Mouse (Mus musculus): ENCODE measurements at regions not wholly inside any gene's neighbourhood (a gene's known extent, or its start where the extent isn't known, plus 50 kb on each side); places are given as distances from the start of the nearest gene placed in this dataset.

- no peak for DNase-seq (ENCODE audit: low spot score)
Measured at GRCm38 (mm10) chr8:8562268-8562667, 98.8 kb downstream of the Efnb2 start.

DNA sequence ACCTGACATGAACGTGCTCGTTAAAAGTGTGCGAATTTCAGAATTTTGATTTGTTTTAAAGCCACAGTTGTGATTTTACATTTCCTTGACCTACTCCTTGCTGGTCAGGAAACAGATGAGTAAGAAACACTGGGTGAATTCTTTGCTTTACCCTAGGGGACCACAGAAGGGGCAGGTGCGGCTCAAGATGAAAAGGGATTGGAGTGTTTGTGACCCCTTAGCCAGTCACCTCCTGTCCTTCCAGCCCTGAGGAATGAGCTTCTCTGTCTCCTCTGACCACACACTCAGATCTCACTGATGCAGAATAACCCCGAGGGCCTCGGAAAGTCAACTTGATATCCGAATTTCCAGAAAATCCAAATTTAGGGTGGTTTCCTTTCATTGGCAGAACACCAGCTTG lies 103.0 kb downstream of the Efnb2 start:
- DNase-seq (ENCODE audit: low spot score), result no peak

- no peak for DNase-seq (ENCODE audit: low spot score)
Measured at GRCm38 (mm10) chr8:8556152-8556551, 104.9 kb downstream of the Efnb2 start.

- no peak for DNase-seq (ENCODE audit: low spot score)
Measured at GRCm38 (mm10) chr8:8554691-8555090, 106.4 kb downstream of the Efnb2 start.

DNA sequence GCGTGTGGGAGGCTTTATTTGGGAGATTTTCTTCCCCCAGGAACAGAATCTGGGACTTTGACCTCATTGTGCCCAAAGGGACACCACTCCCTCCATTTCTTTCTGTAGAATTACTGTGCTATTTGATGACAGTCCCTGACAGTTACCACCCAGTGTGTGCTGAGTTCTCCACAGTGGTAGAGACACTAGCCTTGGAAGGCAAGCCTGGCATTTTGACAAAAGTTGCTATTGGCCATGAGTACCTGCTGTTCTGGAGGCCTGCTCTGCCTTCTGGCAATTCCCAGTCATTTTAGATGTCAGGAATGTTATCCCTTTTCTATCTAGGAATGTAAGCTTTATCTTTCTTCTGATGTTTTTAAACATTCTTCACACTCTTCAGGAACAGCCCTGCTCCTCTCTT lies 108.3 kb downstream of the Efnb2 start:
- DNase-seq (ENCODE audit: low spot score), result no peak

DNA sequence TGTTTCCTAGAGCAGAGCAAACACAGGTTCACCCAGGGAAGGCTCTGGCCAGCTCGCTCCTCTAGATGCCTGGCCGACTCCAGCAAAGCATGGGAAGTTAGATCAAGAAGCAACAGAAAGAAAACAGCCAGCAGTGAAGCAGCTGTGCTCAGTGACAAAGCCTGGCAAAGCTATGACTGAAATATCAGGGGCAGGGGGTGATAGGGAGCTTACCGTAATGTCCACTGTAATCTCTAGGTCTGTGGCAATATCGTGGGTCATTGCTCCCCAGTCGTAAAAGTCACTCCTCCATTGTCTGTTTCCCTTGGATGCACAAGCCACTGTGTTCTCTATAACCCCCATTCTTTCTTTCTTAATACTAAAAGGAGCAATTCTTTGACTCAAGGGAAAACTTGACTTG lies 124.4 kb downstream of the Efnb2 start:
- no peak for DNase-seq (ENCODE audit: low spot score)

DNA sequence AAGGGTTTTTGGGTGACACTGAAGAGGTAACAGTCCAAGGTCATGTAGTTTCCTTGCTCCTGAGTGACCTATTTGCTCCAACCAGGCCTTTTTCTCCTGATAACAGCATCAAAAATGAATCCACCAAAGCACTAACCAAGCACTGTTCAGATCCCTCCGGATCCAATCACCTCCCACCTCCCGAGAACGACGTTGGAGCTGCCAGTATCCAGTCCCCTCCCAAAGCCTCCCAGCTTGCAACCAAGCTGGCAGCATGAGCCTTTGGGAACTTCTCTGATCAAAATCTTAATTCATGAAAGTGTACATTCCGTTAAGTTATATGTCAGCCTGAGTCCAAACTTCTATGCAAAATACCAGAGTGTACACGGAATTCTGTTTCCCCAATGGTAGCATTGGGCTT lies 126.3 kb downstream of the Efnb2 start:
- DNase-seq (ENCODE audit: low spot score), result no peak

GRCm38 (mm10) chr8:8532907-8533306 lies 128.1 kb downstream of the Efnb2 start:
- DNase-seq (ENCODE audit: low spot score), result no peak

DNA sequence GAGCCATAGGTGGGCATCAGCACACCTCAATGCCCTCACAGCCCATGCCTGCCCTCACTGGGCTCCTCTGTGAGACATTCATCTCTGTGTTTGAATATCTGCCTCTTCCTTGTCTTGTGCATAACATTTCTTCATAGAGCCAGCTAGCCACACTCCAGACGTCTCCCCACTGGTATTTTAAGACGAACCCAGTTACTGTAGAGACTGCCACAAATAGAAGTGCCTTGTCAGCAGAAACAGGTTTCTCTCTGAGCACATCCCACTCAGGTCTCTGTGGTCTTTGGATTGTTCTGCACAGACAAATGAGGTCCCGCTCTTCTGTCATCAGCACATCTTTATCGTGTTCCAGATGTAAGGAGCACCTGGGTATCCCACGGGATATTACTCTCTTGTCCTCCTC lies 130.5 kb downstream of the Efnb2 start:
- DNase-seq (ENCODE audit: low spot score), result no peak

- DNase-seq (ENCODE audit: low spot score), result no peak
Measured at GRCm38 (mm10) chr8:8521532-8521931, 139.5 kb downstream of the Efnb2 start.

GRCm38 (mm10) chr8:8519772-8520191 lies 141.3 kb downstream of the Efnb2 start:
- DNase-seq (ENCODE audit: low spot score), result no peak

DNA sequence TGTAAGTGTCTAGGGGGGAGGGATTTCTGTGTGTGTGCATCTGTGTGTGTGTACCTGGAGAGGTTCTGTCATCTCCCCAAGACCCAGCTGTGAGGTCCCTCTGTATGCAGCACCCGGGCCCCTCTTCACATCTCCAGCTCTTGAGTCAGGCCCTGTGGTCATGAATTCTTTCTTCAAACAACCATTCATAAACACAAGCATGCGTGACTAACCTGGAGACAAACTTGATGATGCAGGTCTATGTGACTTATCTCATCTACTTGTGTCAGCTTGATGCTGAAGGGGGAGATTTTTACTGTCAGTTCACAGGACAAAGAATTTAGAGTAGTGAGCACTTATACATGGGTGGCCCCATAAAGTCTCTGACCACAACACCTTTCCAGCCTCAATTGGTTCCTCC lies 143.4 kb downstream of the Efnb2 start:
- DNase-seq (ENCODE audit: low spot score), result no peak

GRCm38 (mm10) chr8:8516272-8516671 lies 144.8 kb downstream of the Efnb2 start:
- no peak for DNase-seq (ENCODE audit: low spot score)

GRCm38 (mm10) chr8:8499921-8500320 lies 161.1 kb downstream of the Efnb2 start:
- DNase-seq (ENCODE audit: low spot score), result no peak

GRCm38 (mm10) chr8:8498753-8499152 lies 162.3 kb downstream of the Efnb2 start:
- DNase-seq (ENCODE audit: low spot score), result no peak

- DNase-seq (ENCODE audit: low spot score), result no peak
Measured at GRCm38 (mm10) chr8:8495472-8495871, 165.6 kb downstream of the Efnb2 start.

DNA sequence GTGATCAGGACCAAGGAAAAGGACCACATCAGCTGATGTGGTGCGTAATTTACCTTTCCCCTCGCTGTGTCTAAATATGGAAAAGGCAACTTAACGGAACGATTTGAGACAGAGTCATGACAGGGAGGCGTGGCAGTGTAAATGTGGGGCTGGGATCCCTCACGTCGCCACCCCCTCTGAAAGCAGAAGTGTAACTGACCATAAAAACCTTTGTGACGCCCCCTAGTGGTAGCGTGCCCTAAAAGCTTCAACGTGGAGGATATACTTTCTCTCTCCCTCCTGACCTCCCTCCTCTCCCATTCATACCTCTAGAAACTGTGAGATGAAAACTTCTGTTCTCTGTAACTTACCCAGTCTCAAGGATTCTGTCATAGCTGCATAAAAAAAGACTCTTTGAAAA lies 166.8 kb downstream of the Efnb2 start:
- DNase-seq (ENCODE audit: low spot score), result no peak

DNA sequence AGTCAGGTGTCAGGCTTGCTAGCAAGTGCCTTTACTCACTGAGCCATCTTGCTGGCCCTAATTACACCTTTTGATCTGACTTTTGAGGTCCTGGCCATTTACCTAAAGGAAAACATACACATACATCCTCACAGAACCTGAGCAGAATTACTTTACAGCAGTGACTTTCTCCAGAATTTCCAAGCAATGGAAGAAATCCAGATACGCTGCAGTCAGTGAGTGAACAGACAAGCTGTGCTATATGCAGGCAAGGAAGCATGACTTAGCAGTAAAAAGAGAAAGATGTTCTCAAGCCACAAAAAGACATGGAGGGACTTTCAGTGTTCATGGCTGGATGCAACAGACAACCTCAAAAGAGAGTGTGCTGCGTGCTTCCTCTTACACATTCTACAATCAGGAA lies 169.1 kb downstream of the Efnb2 start:
- no peak for DNase-seq (ENCODE audit: low spot score)

DNA sequence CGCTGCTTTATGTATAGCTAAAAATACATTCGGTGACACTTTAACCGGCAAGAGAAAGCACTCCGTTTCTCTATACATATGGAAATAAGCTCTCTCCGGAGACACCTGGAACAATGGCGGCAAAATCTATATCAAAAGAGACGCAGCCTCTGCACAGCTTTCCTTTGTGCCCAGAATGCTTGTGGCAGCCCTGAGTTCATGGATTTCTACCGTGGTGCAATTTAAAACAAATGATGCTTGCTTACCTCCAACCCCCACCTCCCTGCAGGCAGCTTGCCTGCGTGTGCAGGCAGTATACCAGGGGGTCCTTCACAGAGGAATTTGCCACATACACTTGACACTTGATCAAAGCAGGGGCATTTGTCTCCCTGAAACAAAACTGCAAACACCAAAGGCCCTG lies 171.3 kb downstream of the Efnb2 start:
- no peak for DNase-seq (ENCODE audit: low spot score)

GRCm38 (mm10) chr8:8488695-8489571 lies 172.1 kb downstream of the Efnb2 start:
- DNase-seq (ENCODE audit: low spot score), result no peak

DNA sequence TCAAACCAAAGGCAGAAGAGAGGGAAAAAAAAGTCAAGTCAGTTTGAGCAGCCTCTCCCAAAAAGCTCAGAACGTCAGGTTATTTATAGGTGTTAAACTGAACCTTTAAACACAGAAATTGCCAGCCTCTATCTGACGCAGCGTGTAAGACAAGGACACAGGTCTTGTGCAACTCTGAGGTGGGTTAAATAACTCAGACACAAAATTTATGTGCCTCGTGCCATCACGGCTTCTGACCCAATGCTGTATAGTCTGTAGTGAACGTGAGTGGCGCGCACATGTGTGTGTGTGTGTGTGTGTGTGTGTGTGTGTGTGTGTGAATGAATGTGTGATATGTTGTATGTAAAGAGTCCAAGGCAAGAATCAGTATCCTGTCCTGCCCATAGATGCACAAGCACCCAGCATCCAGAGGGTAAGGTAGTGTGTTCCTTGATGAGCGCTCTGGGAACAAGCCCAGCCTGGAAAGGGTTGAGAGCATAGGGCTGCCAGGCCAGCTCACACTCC lies 172.8 kb downstream of the Efnb2 start:
- DNase-seq (ENCODE audit: low spot score), result no peak

- DNase-seq (ENCODE audit: low spot score), result no peak
Measured at GRCm38 (mm10) chr8:8487706-8488105, 173.3 kb downstream of the Efnb2 start.

DNA sequence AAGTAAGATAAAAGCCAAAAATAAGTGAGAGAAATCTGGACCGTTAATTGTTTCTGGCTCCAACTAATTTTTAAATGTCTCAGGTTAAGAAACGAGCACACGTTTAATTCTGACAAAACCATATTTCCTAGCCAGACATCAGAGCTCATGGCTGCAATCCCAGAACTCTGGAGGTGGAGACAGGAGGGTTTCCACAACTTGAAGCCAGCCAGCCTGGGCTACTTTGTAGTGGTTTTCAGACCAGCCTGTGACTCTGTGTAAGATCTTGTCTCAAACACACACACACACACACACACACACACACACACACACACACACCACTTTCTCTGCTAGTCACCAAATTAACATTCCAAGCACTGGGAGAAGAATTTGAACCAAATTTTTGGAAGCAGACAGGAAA lies 174.2 kb downstream of the Efnb2 start:
- no peak for DNase-seq (ENCODE audit: low spot score)

- DNase-seq (ENCODE audit: low spot score), result no peak
Measured at GRCm38 (mm10) chr8:8485252-8485651, 175.8 kb downstream of the Efnb2 start.

All from T-cell, adult 2 months (primary cell).